Mouse (Mus musculus): ENCODE measurements around the gene Lgr6.

DNA sequence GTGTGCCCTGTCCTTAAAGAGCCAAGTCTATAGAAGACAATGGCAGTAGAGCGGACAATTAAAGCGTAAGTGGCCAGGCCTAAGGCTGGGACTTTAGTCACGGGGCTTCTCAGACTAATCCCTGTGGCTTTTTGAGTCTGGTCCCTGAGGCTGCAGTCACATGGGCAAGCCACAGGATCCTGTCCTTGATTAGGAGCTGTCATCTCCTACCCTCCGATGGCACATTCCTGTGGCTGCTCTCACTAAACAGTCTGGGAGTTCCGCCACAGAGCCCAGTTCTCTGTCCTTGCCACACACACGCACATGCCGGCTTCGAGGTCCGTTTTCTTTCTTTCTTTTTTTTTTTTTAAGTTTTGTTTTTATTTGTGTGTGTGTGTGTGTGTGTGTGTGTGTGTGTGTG, 21.6 kb downstream of the Lgr6 start:
- TF ChIP-seq CTCF (IDR thresholded peaks at IDR 0.05; ENCODE audit: borderline replicate concordance, insufficient read depth, low read depth, low read length) (no peak), POLR2A (IDR thresholded peaks at IDR 0.05; ENCODE audit: borderline replicate concordance, insufficient read depth, low read length) (no peak)

Measured in cerebellum, adult 2 months (tissue).